Mouse (Mus musculus): ENCODE data around the gene Cntn1.

GRCm38 (mm10) chr15:92210486-92211235 is 159.7 kb downstream of the Cntn1 start:
- TF ChIP-seq CTCF (IDR thresholded peaks at IDR 0.05; ENCODE audit: extremely low read depth, insufficient read depth, low read length) (no peak), POLR2A (IDR thresholded peaks at IDR 0.05; ENCODE audit: extremely low read depth, insufficient read depth, low read length) (no peak)
